Mouse (Mus musculus): Measurements from ENCODE around the gene Tceal3. TPM values are rescaled to one million over a fixed set of nuclear protein-coding genes. Genes with fewer than 3 reads are reported as not detected.
A peak's percentile ranks its signal among the peaks of the same experiment; 100 is the strongest.
"Not testable (repeated sequence)": the region's sequence is repeated elsewhere in the genome, so short reads cannot be mapped to it uniquely, and the experiment has no call there.

Tceal3 gene
- polyA plus RNA-seq, 1 experiment from 2014 or later: 3.4 TPM

DNA sequence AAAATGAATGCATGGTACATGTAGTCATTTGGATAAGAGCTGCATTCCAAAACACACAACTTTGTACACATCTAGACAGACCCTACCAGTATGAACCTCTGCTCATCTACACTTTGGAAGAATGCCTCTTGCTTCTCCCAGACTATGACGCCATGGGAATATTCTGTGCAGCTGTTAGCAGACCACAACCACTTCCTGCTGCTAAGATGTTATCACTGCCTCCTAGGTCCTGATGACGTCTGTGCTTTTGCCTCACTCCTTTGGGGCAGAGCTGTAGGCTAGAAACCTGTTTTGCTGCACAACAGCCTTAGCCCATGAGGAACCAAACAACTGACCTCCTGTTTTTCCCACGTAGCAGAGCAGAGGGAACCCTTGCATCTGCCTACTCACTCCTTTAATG is 25.2 kb downstream of the Tceal3 start:
- not testable (repeated sequence) for H3K4me2 ChIP-seq (ENCODE audit: low read length); H3K4me1 ChIP-seq (replicated peaks; ENCODE audit: control insufficient read depth, insufficient read depth, low read length); H3K36me3 ChIP-seq (ENCODE audit: control insufficient read depth, insufficient read depth, low read length); H3K4me3 ChIP-seq (ENCODE audit: low read depth, low read length); H3K9ac ChIP-seq (ENCODE audit: low read length); H3K27me3 ChIP-seq (replicated peaks; ENCODE audit: control insufficient read depth, insufficient read depth, low read length); H3K27ac ChIP-seq (ENCODE audit: low read depth); H3K9me3 ChIP-seq (ENCODE audit: control insufficient read depth, low read length); ATAC-seq (replicated peaks; ENCODE audit: low FRiP score, low TSS enrichment, low read depth); DNase-seq (ENCODE audit: low spot score)
- 51% methylated on average over 3 of the region's 3 CpGs for WGBS

DNA sequence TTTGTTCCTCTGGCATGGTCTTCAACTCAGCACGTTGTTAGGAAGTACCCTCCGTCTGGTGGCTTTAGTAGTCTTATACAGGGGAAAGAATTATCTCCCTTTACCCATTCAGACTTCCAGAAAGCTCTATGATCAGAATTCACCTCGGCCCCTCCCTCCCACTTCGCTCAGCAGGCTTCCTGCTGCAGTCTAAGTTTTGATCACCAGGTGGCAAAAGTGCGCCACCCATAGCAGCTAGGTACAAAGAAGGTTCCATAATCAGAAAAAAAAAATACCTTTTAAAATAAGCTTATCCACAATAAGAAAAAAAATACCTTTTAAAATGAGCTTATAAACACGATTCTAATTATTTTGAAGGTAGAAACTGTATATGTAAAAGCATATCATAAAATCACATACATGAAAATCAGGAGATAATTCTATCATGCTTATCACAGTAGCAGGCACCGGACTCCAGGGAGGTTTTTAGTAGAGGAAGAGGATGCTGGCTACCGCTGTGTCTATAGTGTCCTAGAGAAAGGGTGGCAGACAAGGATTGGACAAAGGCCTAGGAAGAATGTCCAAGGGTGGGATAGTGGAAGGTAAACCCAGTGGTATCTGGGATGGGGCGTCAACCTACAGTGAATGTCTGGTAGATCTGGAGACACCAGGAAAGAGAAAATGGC is 34.4 kb downstream of the Tceal3 start:
- no peak overlapping the region for H3K27ac ChIP-seq (ENCODE audit: low read depth)
- no peaks in the 10 kb centered on the region for H3K9me3 ChIP-seq (ENCODE audit: control insufficient read depth, low read length)
- DNase-seq (ENCODE audit: low spot score) (peak; percentile 69), ATAC-seq (replicated peaks; ENCODE audit: low FRiP score, low TSS enrichment, low read depth) (no peak)
- 51% methylated on average over 9 of the region's 9 CpGs for WGBS
- H3K36me3 ChIP-seq (ENCODE audit: control insufficient read depth, insufficient read depth, low read length): no peaks in the 10 kb centered on the region
- no peak overlapping the region for H3K4me3 ChIP-seq (ENCODE audit: low read depth, low read length)
- no peak overlapping the region for H3K4me2 ChIP-seq (ENCODE audit: low read length)
- H3K4me1 ChIP-seq (replicated peaks; ENCODE audit: control insufficient read depth, insufficient read depth, low read length): no peaks in the 10 kb centered on the region
- no peak overlapping the region for H3K9ac ChIP-seq (ENCODE audit: low read length)
- no peaks in the 10 kb centered on the region for H3K27me3 ChIP-seq (replicated peaks; ENCODE audit: control insufficient read depth, insufficient read depth, low read length)

DNA sequence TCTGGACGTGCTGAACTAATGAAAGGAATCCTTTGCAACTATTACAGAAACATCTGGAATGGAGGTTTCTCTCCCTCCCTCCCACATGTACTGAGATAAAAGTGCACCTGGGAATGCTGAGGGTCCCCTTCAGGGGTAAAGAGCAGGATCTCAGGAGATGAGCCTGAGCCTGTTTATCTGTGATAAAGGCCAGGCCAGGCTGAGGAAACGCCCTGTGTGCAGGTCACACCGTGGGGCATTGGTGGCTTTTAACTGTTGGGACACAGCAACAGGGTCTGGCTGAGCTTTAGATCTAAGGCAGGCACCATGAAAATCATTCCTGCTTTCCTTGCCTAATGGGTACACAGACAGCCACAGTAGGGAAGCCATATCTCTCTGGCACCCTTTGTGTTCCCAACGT is 35.3 kb downstream of the Tceal3 start:
- DNase-seq (ENCODE audit: low spot score) (no peak), ATAC-seq (replicated peaks; ENCODE audit: low FRiP score, low TSS enrichment, low read depth) (no peak)
- Histone ChIP-seq H3K36me3 (ENCODE audit: control insufficient read depth, insufficient read depth, low read length) (no peaks in the 10 kb centered on the region), H3K4me1 (replicated peaks; ENCODE audit: control insufficient read depth, insufficient read depth, low read length) (no peaks in the 10 kb centered on the region), H3K4me3 (ENCODE audit: low read depth, low read length) (no peak overlapping the region), H3K9ac (ENCODE audit: low read length) (no peak overlapping the region), H3K27me3 (replicated peaks; ENCODE audit: control insufficient read depth, insufficient read depth, low read length) (no peaks in the 10 kb centered on the region), H3K9me3 (ENCODE audit: control insufficient read depth, low read length) (no peaks in the 10 kb centered on the region), H3K27ac (ENCODE audit: low read depth) (no peak overlapping the region), H3K4me2 (ENCODE audit: low read length) (no peak overlapping the region)
- WGBS: 53% methylated on average over 4 of the region's 4 CpGs

DNA sequence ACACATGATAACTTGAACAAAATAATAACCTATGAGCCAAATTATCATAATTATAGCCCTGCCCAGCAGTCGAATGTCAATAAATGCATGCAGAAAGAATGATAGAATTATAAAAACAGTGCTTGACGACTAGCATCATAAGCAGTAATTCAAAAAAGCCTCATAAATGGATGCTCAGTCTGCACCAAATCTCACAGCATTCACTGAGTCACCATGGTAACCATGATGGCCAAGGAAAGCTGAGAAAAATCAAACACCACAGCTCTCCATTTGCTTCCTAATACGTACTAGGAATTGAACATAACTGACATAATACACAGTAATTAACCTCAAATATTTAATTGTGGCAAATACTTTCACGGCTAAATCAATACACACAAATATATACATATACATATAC is 44.5 kb downstream of the Tceal3 start:
- no peak overlapping the region for H3K4me2 ChIP-seq (ENCODE audit: low read length)
- H3K9ac ChIP-seq (ENCODE audit: low read length): no peak overlapping the region
- no peak overlapping the region for H3K27ac ChIP-seq (ENCODE audit: low read depth)
- DNase-seq (ENCODE audit: low spot score) (no peak), ATAC-seq (replicated peaks; ENCODE audit: low FRiP score, low TSS enrichment, low read depth) (no peak)
- no peaks in the 10 kb centered on the region for H3K27me3 ChIP-seq (replicated peaks; ENCODE audit: control insufficient read depth, insufficient read depth, low read length)
- H3K36me3 ChIP-seq (ENCODE audit: control insufficient read depth, insufficient read depth, low read length): no peaks in the 10 kb centered on the region
- H3K9me3 ChIP-seq (ENCODE audit: control insufficient read depth, low read length): no peaks in the 10 kb centered on the region
- H3K4me1 ChIP-seq (replicated peaks; ENCODE audit: control insufficient read depth, insufficient read depth, low read length): no peaks in the 10 kb centered on the region
- no peak overlapping the region for H3K4me3 ChIP-seq (ENCODE audit: low read depth, low read length)
- 82% methylated on average over 4 of the region's 4 CpGs for WGBS

DNA sequence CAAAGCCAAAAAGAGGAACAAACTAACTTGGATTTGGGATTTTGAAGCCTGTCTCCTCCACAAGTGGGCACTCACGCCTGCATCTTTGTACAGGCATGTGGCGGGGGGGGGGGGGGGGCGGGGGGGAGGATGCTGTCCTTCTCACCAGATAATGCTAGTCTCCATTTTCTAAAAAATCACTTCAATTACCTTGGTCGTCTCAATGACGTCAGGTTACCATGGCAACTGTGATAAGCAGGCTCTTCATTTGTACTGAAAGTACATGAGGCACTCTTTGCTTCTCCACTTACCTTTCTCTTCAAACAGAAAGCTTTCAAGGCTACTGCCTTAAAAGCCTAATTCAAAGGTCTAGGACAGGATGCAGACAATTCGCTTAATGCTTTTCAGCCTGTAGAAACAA is 49.1 kb downstream of the Tceal3 start:
- no peaks in the 10 kb centered on the region for H3K36me3 ChIP-seq (ENCODE audit: control insufficient read depth, insufficient read depth, low read length)
- no peak overlapping the region for H3K27ac ChIP-seq (ENCODE audit: low read depth)
- no peaks in the 10 kb centered on the region for H3K4me1 ChIP-seq (replicated peaks; ENCODE audit: control insufficient read depth, insufficient read depth, low read length)
- no peaks in the 10 kb centered on the region for H3K27me3 ChIP-seq (replicated peaks; ENCODE audit: control insufficient read depth, insufficient read depth, low read length)
- WGBS: 42% methylated on average over 3 of the region's 6 CpGs
- no peak overlapping the region for H3K4me2 ChIP-seq (ENCODE audit: low read length)
- no peak overlapping the region for H3K9ac ChIP-seq (ENCODE audit: low read length)
- no peak for DNase-seq (ENCODE audit: low spot score)
- H3K4me3 ChIP-seq (ENCODE audit: low read depth, low read length): no peak overlapping the region
- ATAC-seq (replicated peaks; ENCODE audit: low FRiP score, low TSS enrichment, low read depth): no peak
- no peaks in the 10 kb centered on the region for H3K9me3 ChIP-seq (ENCODE audit: control insufficient read depth, low read length)

DNA sequence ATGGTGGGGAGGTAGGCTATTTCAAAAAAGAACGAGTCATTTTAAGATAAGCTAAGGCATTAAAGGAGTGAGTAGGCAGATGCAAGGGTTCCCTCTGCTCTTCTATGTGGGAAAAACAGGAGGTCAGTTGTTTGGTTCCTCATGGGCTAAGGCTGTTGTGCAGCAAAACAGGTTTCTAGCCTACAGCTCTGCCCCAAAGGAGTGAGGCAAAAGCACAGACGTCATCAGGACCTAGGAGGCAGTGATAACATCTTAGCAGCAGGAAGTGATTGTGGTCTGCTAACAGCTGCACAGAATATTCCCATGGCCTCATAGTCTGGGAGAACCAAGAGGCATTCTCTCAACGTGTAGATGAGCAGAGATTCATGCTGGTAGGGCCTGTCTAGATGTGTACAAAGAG is 55.2 kb downstream of the Tceal3 start:
- 43% methylated on average over 3 of the region's 3 CpGs for WGBS
- H3K27me3 ChIP-seq (replicated peaks; ENCODE audit: control insufficient read depth, insufficient read depth, low read length); H3K9ac ChIP-seq (ENCODE audit: low read length); H3K4me3 ChIP-seq (ENCODE audit: low read depth, low read length); H3K36me3 ChIP-seq (ENCODE audit: control insufficient read depth, insufficient read depth, low read length); H3K4me1 ChIP-seq (replicated peaks; ENCODE audit: control insufficient read depth, insufficient read depth, low read length); H3K4me2 ChIP-seq (ENCODE audit: low read length); H3K9me3 ChIP-seq (ENCODE audit: control insufficient read depth, low read length); H3K27ac ChIP-seq (ENCODE audit: low read depth); ATAC-seq (replicated peaks; ENCODE audit: low FRiP score, low TSS enrichment, low read depth); DNase-seq (ENCODE audit: low spot score): not testable (repeated sequence)

DNA sequence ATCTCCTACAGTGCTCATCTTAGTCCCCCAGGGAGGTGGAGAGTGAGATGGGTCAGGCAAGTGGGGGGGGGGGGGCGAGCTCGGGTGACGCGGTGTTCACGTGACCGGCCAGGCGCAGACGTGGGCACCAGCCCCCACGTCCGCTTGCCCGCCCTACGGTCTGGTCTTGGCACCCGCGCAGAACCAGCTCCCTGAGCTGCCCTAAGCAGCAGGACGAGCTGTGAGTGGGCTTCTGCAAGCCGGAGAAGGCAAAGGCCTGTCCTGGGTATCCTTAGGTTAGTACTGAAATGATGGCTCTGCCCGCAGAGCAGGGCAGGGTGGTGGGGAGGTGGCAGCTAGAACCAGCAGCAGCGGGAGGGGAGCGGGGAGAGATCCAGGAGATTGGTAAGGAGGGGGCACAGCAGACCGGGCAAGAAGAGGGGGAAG is 75.7 kb downstream of the Tceal3 start:
- H3K4me2 ChIP-seq (ENCODE audit: low read length): peak overlapping the region; percentile 55
- DNase-seq (ENCODE audit: low spot score): peak; percentile 54
- peak overlapping the region; percentile 39 for H3K9ac ChIP-seq (ENCODE audit: low read length)
- no peaks in the 10 kb centered on the region for H3K4me1 ChIP-seq (replicated peaks; ENCODE audit: control insufficient read depth, insufficient read depth, low read length)
- peak; percentile 32; the same call in 1 of the 2 replicates for ATAC-seq (replicated peaks; ENCODE audit: low FRiP score, low TSS enrichment, low read depth)
- peak overlapping the region; percentile 41 for H3K4me3 ChIP-seq (ENCODE audit: low read depth, low read length)
- WGBS: 18% methylated on average over 13 of the region's 20 CpGs
- 0 out of 2 replicates have a peak, but pooled peaks cover 4% of the 10 kb centered on the region for H3K27me3 ChIP-seq (replicated peaks; ENCODE audit: control insufficient read depth, insufficient read depth, low read length)
- H3K9me3 ChIP-seq (ENCODE audit: control insufficient read depth, low read length): no peaks in the 10 kb centered on the region
- no peak overlapping the region for H3K27ac ChIP-seq (ENCODE audit: low read depth)
- no peaks in the 10 kb centered on the region for H3K36me3 ChIP-seq (ENCODE audit: control insufficient read depth, insufficient read depth, low read length)

DNA sequence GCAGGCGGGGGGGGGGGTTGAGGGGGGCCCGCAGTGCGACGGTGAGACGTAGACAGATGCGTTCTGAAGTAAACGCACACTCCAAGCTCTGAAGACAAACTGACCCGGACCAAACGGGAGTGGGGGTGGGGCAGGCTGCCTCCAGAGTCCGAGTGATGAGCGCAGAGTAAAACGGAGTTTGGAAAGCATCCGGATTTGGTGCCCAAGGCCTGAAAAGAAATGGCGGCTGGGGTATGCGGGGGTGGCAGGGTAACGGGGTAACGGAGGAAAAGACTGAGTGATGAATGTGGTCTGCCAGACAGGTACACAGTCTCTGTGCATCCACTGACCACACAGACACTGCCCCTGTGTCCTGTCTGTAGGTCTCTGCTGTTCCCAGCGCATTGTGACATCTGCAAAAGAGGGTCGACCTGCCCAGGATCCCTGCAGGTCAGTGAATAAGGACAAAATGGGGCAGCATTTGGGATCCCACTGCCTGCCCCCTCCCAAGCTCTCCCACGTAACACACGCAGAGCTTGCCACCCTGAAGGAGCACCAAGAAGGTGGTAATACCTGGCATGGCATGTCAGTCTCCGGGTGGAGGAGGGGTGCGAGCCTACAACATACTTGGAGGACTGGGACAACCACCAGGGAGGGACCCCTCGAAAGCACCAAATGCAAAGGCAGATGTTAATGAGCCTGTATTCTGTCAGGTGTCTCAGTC is 76.3 kb downstream of the Tceal3 start:
- ATAC-seq (replicated peaks; ENCODE audit: low FRiP score, low TSS enrichment, low read depth) (peak; percentile 27; the same call in 1 of the 2 replicates), DNase-seq (ENCODE audit: low spot score) (peak; percentile 56)
- WGBS: 20% methylated on average over 21 of the region's 24 CpGs

DNA sequence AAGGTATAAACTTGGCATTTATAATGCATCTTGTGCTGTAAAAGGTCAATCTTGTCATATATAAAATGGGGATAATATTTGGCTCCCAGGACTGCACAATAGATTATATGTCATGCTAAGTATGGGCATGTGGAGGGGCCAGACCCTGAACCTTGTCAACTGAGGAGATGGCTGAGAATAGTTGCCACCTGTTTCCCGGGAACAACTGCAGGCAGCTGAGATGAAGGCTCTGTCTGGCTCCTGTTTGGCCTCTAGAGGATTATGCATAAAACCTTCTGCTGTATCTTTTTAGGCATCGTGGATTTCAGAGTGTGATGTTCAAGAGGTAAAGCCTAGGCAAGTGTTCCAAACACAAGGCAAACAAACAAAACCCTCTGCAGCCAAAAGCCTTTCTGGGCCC is 78.2 kb downstream of the Tceal3 start:
- ATAC-seq (replicated peaks; ENCODE audit: low FRiP score, low TSS enrichment, low read depth) (no peak), DNase-seq (ENCODE audit: low spot score) (no peak)
- Histone ChIP-seq H3K4me3 (ENCODE audit: low read depth, low read length) (no peak overlapping the region), H3K36me3 (ENCODE audit: control insufficient read depth, insufficient read depth, low read length) (no peaks in the 10 kb centered on the region), H3K27ac (ENCODE audit: low read depth) (no peak overlapping the region), H3K9ac (ENCODE audit: low read length) (no peak overlapping the region), H3K9me3 (ENCODE audit: control insufficient read depth, low read length) (no peaks in the 10 kb centered on the region), H3K4me1 (replicated peaks; ENCODE audit: control insufficient read depth, insufficient read depth, low read length) (no peaks in the 10 kb centered on the region), H3K4me2 (ENCODE audit: low read length) (no peak overlapping the region), H3K27me3 (replicated peaks; ENCODE audit: control insufficient read depth, insufficient read depth, low read length) (0 out of 2 replicates have a peak, but pooled peaks cover 4% of the 10 kb centered on the region)
- 62% methylated on average over 2 of the region's 2 CpGs for WGBS

More for the DNA sequence above, 76.3 kb downstream of the Tceal3 start:
- H3K27ac ChIP-seq (ENCODE audit: low read depth); H3K9me3 ChIP-seq (ENCODE audit: control insufficient read depth, low read length); H3K36me3 ChIP-seq (ENCODE audit: control insufficient read depth, insufficient read depth, low read length); H3K4me1 ChIP-seq (replicated peaks; ENCODE audit: control insufficient read depth, insufficient read depth, low read length); H3K9ac ChIP-seq (ENCODE audit: low read length); H3K27me3 ChIP-seq (replicated peaks; ENCODE audit: control insufficient read depth, insufficient read depth, low read length): not testable (repeated sequence)
- Histone ChIP-seq H3K4me3 (ENCODE audit: low read depth, low read length) (peak overlapping the region; percentile 41), H3K4me2 (ENCODE audit: low read length) (peak overlapping the region; percentile 55)

Measured in intestine, embryonic 14.5 days (tissue).